In genomic region chr14:57981720-57982418, GRCm38 (mm10) we compare ENCODE assay signal across 9 mouse cellular contexts. TPM values are rescaled to one million over a fixed set of nuclear protein-coding genes. Genes with fewer than 3 reads are reported as not detected.
A peak's percentile ranks its signal among the peaks of the same experiment; 100 is the strongest.
DNase-seq lines count a peak whose midpoint lies in the region; ATAC-seq lines count a peak whose summit lies in the region.
"Had no signal": no experiment of that assay in that cellular context is flagged by ENCODE, and none has a peak within 500 bp of the region (broad histone marks: within the 10 kb centered on the region; RNA-seq: fewer than 3 reads in every experiment).

No protein-coding gene starts in this region.

- H3K27me3 ChIP-seq in megakaryocyte, embryonic 14.5 days (replicated peaks): no peaks in the 10 kb centered on the region
- no peaks in the 10 kb centered on the region for H3K27me3 ChIP-seq in forebrain, embryonic 16.5 days (replicated peaks; ENCODE audit: control insufficient read depth, insufficient read depth, low read length)
- H3K27me3 ChIP-seq in midbrain, embryonic 12.5 days: no peaks in the 10 kb centered on the region

- H3K9me3 ChIP-seq in megakaryocyte, embryonic 14.5 days: no peaks in the 10 kb centered on the region
- no peaks in the 10 kb centered on the region for H3K9me3 ChIP-seq in forebrain, embryonic 16.5 days (ENCODE audit: control insufficient read depth, low read length)
- 0 out of 2 replicates have a peak, but pooled peaks cover under 1% of the 10 kb centered on the region for H3K9me3 ChIP-seq in midbrain, embryonic 12.5 days

- WGBS in forebrain, embryonic 16.5 days: 28% methylated on average over 14 of the region's 14 CpGs
- 17% methylated on average over 14 of the region's 14 CpGs for WGBS in midbrain, embryonic 12.5 days

- no peak for ATAC-seq in megakaryocyte, adult 5-6 weeks (ENCODE audit: poor library complexity, severe bottlenecking)
- ATAC-seq in forebrain, embryonic 16.5 days: peak; percentile 38
- ATAC-seq in midbrain, embryonic 12.5 days (ENCODE audit: low FRiP score, low read depth): peak; percentile 78
- no peak for ATAC-seq in activated CD4-positive, CD25-positive, alpha-beta regulatory T cell, adult 4 months

- peaks cover 49% of the 10 kb centered on the region for H3K4me1 ChIP-seq in megakaryocyte, embryonic 14.5 days
- peaks cover 9% of the 10 kb centered on the region for H3K4me1 ChIP-seq in forebrain, embryonic 16.5 days (replicated peaks; ENCODE audit: control insufficient read depth, insufficient read depth, low read length)
- peaks cover 10% of the 10 kb centered on the region for H3K4me1 ChIP-seq in midbrain, embryonic 12.5 days

- peaks cover 48% of the 10 kb centered on the region for H3K36me3 ChIP-seq in megakaryocyte, embryonic 14.5 days (replicated peaks; ENCODE audit: low read length)
- no peaks in the 10 kb centered on the region; the same call in 1 of the 2 replicates for H3K36me3 ChIP-seq in forebrain, embryonic 16.5 days (ENCODE audit: control insufficient read depth, insufficient read depth)
- H3K36me3 ChIP-seq in midbrain, embryonic 12.5 days: peaks cover 2% of the 10 kb centered on the region; the same call in 1 of the 2 replicates

- peak overlapping the region; percentile 53 for H3K4me3 ChIP-seq in megakaryocyte, embryonic 14.5 days (replicated peaks)
- no peak overlapping the region for H3K4me3 ChIP-seq in forebrain, embryonic 16.5 days (replicated peaks; ENCODE audit: low read length)
- no peak overlapping the region for H3K4me3 ChIP-seq in midbrain, embryonic 12.5 days

- no peak overlapping the region for H3K9ac ChIP-seq in forebrain, embryonic 16.5 days (replicated peaks; ENCODE audit: low read depth, low read length)
- H3K9ac ChIP-seq in midbrain, embryonic 12.5 days (replicated peaks): 0 out of 2 replicates have a peak overlapping the region, but pooled peaks have one; percentile 34

- no peak overlapping the region; the same call in 1 of the 2 replicates for H3K4me2 ChIP-seq in forebrain, embryonic 16.5 days (ENCODE audit: low read length)
- H3K4me2 ChIP-seq in midbrain, embryonic 12.5 days (replicated peaks): peak overlapping the region; percentile 38

- H3K27ac ChIP-seq in forebrain, embryonic 16.5 days (ENCODE audit: low read length): no peak overlapping the region
- H3K27ac ChIP-seq in midbrain, embryonic 12.5 days (replicated peaks): 0 out of 2 replicates have a peak overlapping the region, but pooled peaks have one; percentile 20

- DNase-seq in ovary, adult 18-20 months (ENCODE audit: low spot score): no peak
- no peak for DNase-seq in thymus, postnatal 25 days
- DNase-seq: cerebellum, adult 9-10 months; left cerebral cortex, postnatal 4 days had no signal

RNA-seq across cellular contexts. Expression of gene Micu2, which starts 17.2 kb away (rescaled TPM):
- polyA plus RNA-seq in megakaryocyte, embryonic 14.5 days (2012; ENCODE audit: insufficient read depth, low replicate concordance): 10.0 and 46.0 TPM in 2 replicates
- total RNA-seq in megakaryocyte, adult 5-6 weeks (2015): 39.4 and 41.9 TPM in 2 replicates
- total RNA-seq in megakaryocyte, adult 5-6 weeks (2017): 80.7 and 97.5 TPM in 2 replicates
- 71.8 and 73.4 TPM in 2 replicates for polyA plus RNA-seq in forebrain, embryonic 16.5 days (2015; fragmentation: Nextera tagmentation; extraction: Ambion mirVana)
- 66.5 and 70.1 TPM in 2 replicates for polyA plus RNA-seq in midbrain, embryonic 12.5 days (2016; fragmentation: Nextera tagmentation; extraction: Ambion mirVana)
- 10 to 100 TPM; 12.1 to 14.0 TPM for polyA plus RNA-seq in activated CD4-positive, CD25-positive, alpha-beta regulatory T cell, adult 4 months (2017; shearing (Covaris generic))

Comparison
In these comparisons a context has a peak if more than half of its experiments do, and no peak if none do; other contexts are left out.
1. ATAC-seq: peak in forebrain, embryonic 16.5 days (single experiment) and midbrain, embryonic 12.5 days (single experiment); none in megakaryocyte, adult 5-6 weeks (single experiment) and activated CD4-positive, CD25-positive, alpha-beta regulatory T cell, adult 4 months (single experiment).